Mouse (Mus musculus): ENCODE measurements at regions not wholly inside any gene's neighbourhood (a gene's known extent, or its start where the extent isn't known, plus 50 kb on each side); places are given as distances from the start of the nearest gene placed in this dataset.

- no peak for TF ChIP-seq EP300 (IDR thresholded peaks at IDR 0.05; ENCODE audit: low read depth in 1 of 2, low read length in 2 of 2)
- TF ChIP-seq UBTF (IDR thresholded peaks at IDR 0.05; ENCODE audit: borderline replicate concordance, insufficient read depth, low read depth, low read length): no peak
- TF ChIP-seq CTCF (IDR thresholded peaks at IDR 0.05 in 2 of 3, conservative IDR thresholded peaks at IDR 0.05 in 1 of 3; ENCODE audit: control insufficient read depth in 1 of 3, insufficient read depth in 1 of 3, low read depth in 2 of 3, low read length in 3 of 3, poor library complexity in 1 of 3, severe bottlenecking in 1 of 3): no peak
- TF ChIP-seq GABPA (IDR thresholded peaks at IDR 0.05; ENCODE audit: low read depth, low read length): no peak
- no peak for TF ChIP-seq KAT2A (conservative IDR thresholded peaks at IDR 0.05; ENCODE audit: low read depth, low read length)
- no peak for TF ChIP-seq CHD1 (IDR thresholded peaks at IDR 0.05; ENCODE audit: low read depth, low read length)
- no peak for TF ChIP-seq TAL1 (IDR thresholded peaks at IDR 0.05; ENCODE audit: low read length)
- TF ChIP-seq POLR2A (IDR thresholded peaks at IDR 0.05; ENCODE audit: control insufficient read depth in 1 of 2, insufficient read depth in 1 of 2, low read depth in 1 of 2, low read length in 2 of 2, poor library complexity in 1 of 2): no peak
- no peak for TF ChIP-seq ELF1 (IDR thresholded peaks at IDR 0.05; ENCODE audit: low read depth, low read length)
- TF ChIP-seq RAD21 (IDR thresholded peaks at IDR 0.05; ENCODE audit: low read depth, low read length): no peak
- no peak for TF ChIP-seq SIN3A (IDR thresholded peaks at IDR 0.05; ENCODE audit: low read length)
Measured at GRCm38 (mm10) chr3:105392611-105393514, 59.3 kb upstream of the Kcnd3 start.
